13 mouse cellular contexts compared by ENCODE assay signal in genomic region chr2:69148691-69149090, GRCm38 (mm10).
"Had no signal": no experiment of that assay in that cellular context is flagged by ENCODE, and none has a peak within 500 bp of the region (broad histone marks: within the 10 kb centered on the region; RNA-seq: fewer than 3 reads in every experiment).

No protein-coding gene starts in this region.

- H3K4me1 ChIP-seq: liver, embryonic 15.5 days; midbrain, embryonic 15.5 days; neural tube, embryonic 12.5 days had no signal

- H3K27ac ChIP-seq: left cerebral cortex, adult 2 months; limb, embryonic 13.5 days; liver, embryonic 15.5 days; macrophage; midbrain, embryonic 15.5 days; neural tube, embryonic 12.5 days had no signal

- H3K4me3 ChIP-seq: left cerebral cortex, adult 2 months; limb, embryonic 13.5 days; liver, embryonic 15.5 days; megakaryocyte, embryonic 14.5 days; midbrain, embryonic 15.5 days; neural tube, embryonic 12.5 days had no signal

- DNase-seq: kidney, adult 8-10 months; lung, adult 2 months; thymus, adult 18-20 months; thymus, postnatal 14 days had no signal

- H3K4me2 ChIP-seq: limb, embryonic 13.5 days; liver, embryonic 11.5 days; liver, embryonic 15.5 days; midbrain, embryonic 11.5 days; midbrain, embryonic 15.5 days; neural tube, embryonic 12.5 days had no signal

- H3K36me3 ChIP-seq: limb, embryonic 13.5 days; liver, embryonic 15.5 days; midbrain, embryonic 15.5 days; neural tube, embryonic 12.5 days had no signal

- H3K27me3 ChIP-seq: limb, embryonic 13.5 days; liver, embryonic 15.5 days; midbrain, embryonic 15.5 days; neural tube, embryonic 12.5 days had no signal

- H3K9me3 ChIP-seq: limb, embryonic 13.5 days; liver, embryonic 15.5 days; midbrain, embryonic 15.5 days; neural tube, embryonic 12.5 days had no signal

- ATAC-seq: midbrain, embryonic 15.5 days had no signal

- H3K9ac ChIP-seq: limb, embryonic 13.5 days; liver, embryonic 15.5 days; midbrain, embryonic 15.5 days; neural tube, embryonic 12.5 days had no signal
